Comparison of ENCODE assay signal across 1 mouse cellular context in genomic region chr7:44467811-44468411, GRCm38 (mm10).
TF ChIP-seq lines count a peak whose summit lies in the region.

Josd2 (plus strand) TSS chr7:44467980.

TF ChIP-seq in MEL, 35 proteins besides CTCF, POLR2A, EP300 and RAD21 (continued from another document):
- no peak for TF ChIP-seq SMC3 (IDR thresholded peaks at IDR 0.05; ENCODE audit: low read depth, low read length)
- no peak for TF ChIP-seq TAL1 (IDR thresholded peaks at IDR 0.05; ENCODE audit: low read length)
- TF ChIP-seq TCF12 (IDR thresholded peaks at IDR 0.05; ENCODE audit: low read depth, low read length), result 0 out of 2 replicates have a peak, but pooled peaks have one; percentile 25
- TF ChIP-seq GATA1 (IDR thresholded peaks at IDR 0.05; ENCODE audit: low read depth, low read length), result no peak
